Mouse (Mus musculus): ENCODE results near the gene Gm14295. TPM values are rescaled to one million over a fixed set of nuclear protein-coding genes. Genes with fewer than 3 reads are reported as not detected.

Gm14295 gene
- 21.2 and 59.8 TPM in 2 replicates for polyA plus RNA-seq (2015; fragmentation: Nextera tagmentation; extraction: Ambion mirVana)

DNA sequence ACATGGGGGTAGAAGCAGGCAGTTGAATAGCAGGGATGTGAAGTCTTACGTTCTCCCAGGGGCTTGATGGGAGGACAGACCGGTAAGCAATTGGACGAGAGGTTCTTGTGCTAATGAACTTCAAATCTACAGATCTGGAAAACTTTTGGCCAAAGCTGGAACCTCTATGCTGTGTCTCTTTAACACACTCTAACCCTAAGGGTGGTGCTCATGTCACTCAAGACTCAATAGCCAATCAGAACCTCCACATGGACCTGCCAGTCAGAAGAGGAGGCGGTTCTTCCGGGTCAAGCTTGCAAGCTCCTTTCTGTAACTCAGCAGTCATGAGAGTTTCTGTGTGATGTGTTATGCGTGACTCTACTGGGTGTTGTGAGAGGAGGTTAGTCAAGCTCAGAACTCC, at the start of gene Gm14295:
Gene Gm14295, plus strand, starts transcription at position 301 of the 400 bp plus-strand sequence.

DNA sequence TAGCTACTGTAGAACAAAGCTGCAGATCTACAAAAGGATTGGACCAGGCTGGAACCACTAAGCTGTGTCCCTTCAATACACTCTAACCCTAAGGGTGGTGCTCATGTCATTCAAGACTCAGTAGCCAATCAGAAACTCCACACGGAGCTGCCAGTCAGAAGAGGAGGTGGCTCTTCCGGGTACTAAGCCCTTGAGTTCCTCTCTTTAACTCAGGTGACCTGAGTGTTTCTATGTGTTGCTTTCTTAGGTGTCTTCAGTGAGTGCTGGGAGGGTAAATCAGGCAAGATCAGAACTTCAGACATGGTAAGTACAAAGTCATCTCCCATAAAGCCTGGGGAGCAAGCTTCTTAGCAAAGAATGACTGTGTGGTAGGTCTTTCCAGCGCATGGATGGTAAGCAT, 32.4 kb downstream of the Gm14295 start, which contains the start of gene Gm14408:
Gene Gm14408, plus strand, starts transcription at position 301 of the 400 bp plus-strand sequence.

Other genes with a start within 250 kb of the Gm14295 start
- 8.7 and 22.8 TPM in 2 replicates for gene Gm14308, start 162.3 kb upstream of the Gm14295 start, polyA plus RNA-seq (2015; fragmentation: Nextera tagmentation; extraction: Ambion mirVana)
- gene Zfp973, start 128.1 kb upstream of the Gm14295 start, polyA plus RNA-seq (2015; fragmentation: Nextera tagmentation; extraction: Ambion mirVana), result 8.8 and 15.6 TPM in 2 replicates
- 40.4 and 68.3 TPM in 2 replicates for gene Gm14305, start 90.3 kb upstream of the Gm14295 start, polyA plus RNA-seq (2015; fragmentation: Nextera tagmentation; extraction: Ambion mirVana)
- gene Gm14408, start 32.5 kb downstream of the Gm14295 start, polyA plus RNA-seq (2015; fragmentation: Nextera tagmentation; extraction: Ambion mirVana), result not detected in 2 replicates
- 10.0 and 13.5 TPM in 2 replicates for gene Gm14296, start 129.2 kb downstream of the Gm14295 start, polyA plus RNA-seq (2015; fragmentation: Nextera tagmentation; extraction: Ambion mirVana)
- 25.2 and 29.7 TPM in 2 replicates for gene Gm14419, start 202.3 kb downstream of the Gm14295 start, polyA plus RNA-seq (2015; fragmentation: Nextera tagmentation; extraction: Ambion mirVana)